Mouse (Mus musculus): ENCODE data around the gene Gm13043.
"Not testable (repeated sequence)": the region's sequence is repeated elsewhere in the genome, so short reads cannot be mapped to it uniquely, and the experiment has no call there.

The Gm13043 gene

DNA sequence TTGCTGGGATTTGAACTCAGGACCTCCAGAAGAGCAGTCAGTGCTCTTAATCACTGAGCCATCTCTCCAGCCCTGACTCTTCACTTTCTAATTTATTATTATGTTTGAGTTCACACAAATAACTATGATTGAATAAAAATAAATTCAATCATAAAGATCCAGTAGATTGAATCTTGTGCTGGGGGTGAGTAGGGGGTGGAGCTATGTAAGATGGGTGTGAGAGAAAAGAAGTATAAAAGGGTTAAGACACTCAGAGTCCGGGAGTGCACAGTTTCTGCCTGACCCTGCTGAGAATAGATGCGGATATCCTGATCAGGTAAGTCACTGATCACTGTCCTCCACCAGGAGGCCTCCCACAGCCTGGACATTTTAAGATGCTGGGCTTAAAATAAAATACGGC is at the start of gene Gm13043:
Gene Gm13043 (plus strand): TSS at position 301 of the 400 bp plus-strand sequence.
- DNase-seq (ENCODE audit: low spot score), result no peak

DNA sequence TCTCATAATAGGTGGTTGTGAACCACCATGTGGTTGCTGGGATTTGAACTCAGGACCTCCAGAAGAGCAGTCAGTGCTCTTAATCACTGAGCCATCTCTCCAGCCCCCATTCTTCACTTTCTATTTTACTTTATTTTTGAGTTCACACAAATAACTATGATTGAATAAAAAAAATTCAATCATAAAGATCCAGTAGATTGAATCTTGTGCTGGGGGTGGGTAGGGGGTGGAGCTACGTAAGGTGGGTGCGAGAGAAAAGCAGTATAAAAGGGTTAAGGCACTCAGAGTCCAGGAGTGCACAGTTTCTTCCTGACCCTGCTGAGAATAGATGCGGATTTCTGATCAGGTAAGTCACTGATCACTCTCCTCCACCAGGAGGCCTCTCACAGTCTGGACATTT is 24.5 kb downstream of the Gm13043 start, which contains the start of gene Gm13040:
Gene Gm13040 (plus strand): TSS at position 301 of the 400 bp plus-strand sequence.
- DNase-seq (ENCODE audit: low spot score), result not testable (repeated sequence)

DNA sequence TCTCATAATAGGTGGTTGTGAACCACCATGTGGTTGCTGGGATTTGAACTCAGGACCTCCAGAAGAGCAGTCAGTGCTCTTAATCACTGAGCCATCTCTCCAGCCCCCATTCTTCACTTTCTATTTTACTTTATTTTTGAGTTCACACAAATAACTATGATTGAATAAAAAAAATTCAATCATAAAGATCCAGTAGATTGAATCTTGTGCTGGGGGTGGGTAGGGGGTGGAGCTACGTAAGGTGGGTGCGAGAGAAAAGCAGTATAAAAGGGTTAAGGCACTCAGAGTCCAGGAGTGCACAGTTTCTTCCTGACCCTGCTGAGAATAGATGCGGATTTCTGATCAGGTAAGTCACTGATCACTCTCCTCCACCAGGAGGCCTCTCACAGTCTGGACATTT is 40.3 kb downstream of the Gm13043 start, which contains the start of the genes BC080695 and Gm13057:
Gene BC080695 (plus strand): TSS at position 301 of the 400 bp plus-strand sequence.
Gene Gm13057 (plus strand): TSS at position 310 of the 400 bp plus-strand sequence.
- not testable (repeated sequence) for DNase-seq (ENCODE audit: low spot score)
